Mouse (Mus musculus) urinary bladder, postnatal 10 days (tissue): ENCODE results near the gene Tra2b.
"Not testable (repeated sequence)": the region's sequence is repeated elsewhere in the genome, so short reads cannot be mapped to it uniquely, and the experiment has no call there.

Source experiments
- DNase-seq: peaks from one replicate; pipeline ENCODE4 v3.0.0; 2022; ENCODE audit warnings: low spot score

Tra2b gene

GRCm38 (mm10) chr16:22265849-22266376 lies at the start of gene Tra2b:
Gene Tra2b (minus strand): TSS chr16:22266005.
- DNase-seq = peak; percentile 93

GRCm38 (mm10) chr16:22310649-22311048 lies 44.8 kb upstream of the Tra2b start:
- DNase-seq = no peak

DNA sequence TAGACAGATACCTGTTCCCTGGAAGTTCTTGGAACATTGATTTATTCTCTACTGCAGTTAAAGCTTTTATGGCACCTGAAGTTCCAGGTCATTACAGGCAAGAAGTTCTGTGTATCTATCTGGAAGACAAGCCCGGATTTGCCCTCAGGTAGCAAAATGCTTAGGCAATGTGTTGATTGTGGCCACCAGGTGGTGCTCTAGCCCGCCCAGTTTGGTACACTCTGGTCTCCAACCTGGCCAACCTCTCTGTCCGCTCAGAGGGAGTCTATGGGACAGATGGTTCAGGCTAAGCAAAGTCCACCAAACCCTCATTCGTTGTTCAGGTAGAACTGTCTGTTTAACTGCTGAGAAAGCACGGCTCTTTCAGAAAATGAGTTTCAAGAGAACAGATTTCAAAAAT lies 36.8 kb upstream of the Tra2b start:
- peak; percentile 21 for DNase-seq

DNA sequence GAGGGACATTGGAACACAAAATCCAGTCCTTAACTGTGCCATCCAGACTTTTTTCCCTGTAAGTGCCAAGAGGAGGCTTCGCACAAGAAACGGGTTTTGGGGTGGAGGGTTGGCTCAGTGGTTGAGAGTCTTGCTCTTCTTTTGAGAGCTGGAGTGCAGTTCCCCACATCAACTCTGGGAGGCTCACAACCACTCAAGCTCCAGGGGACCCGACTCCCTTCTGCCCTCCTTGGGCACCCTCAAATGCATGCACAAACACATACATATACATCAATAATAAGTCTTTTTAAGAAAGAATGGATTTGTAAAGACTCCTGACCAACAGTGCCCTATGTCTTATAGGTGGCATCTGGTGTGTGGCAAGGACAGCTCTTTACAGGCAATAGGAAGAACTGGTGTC lies 35.6 kb upstream of the Tra2b start:
- DNase-seq = no peak

- DNase-seq = no peak
Measured at GRCm38 (mm10) chr16:22296901-22297300, 31.1 kb upstream of the Tra2b start.

DNA sequence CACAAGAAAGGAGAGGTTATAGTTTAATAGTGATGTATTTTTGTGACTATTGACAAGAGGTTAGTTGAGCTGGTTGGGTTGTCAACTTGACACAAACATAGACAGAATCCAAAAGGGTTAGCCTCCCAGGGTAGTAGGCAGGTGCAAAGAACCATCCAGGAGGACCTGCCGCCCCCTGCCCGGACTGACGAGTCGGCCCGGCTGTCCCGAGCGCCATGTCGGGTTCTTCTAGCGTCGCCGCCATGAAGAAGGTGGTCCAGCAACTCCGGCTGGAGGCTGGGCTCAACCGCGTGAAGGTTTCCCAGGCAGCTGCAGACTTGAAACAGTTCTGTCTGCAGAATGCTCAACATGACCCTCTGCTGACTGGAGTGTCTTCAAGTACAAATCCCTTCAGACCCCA lies 29.0 kb upstream of the Tra2b start:
- DNase-seq = not testable (repeated sequence)

- DNase-seq = no peak
Measured at GRCm38 (mm10) chr16:22293600-22293999, 27.8 kb upstream of the Tra2b start.

DNA sequence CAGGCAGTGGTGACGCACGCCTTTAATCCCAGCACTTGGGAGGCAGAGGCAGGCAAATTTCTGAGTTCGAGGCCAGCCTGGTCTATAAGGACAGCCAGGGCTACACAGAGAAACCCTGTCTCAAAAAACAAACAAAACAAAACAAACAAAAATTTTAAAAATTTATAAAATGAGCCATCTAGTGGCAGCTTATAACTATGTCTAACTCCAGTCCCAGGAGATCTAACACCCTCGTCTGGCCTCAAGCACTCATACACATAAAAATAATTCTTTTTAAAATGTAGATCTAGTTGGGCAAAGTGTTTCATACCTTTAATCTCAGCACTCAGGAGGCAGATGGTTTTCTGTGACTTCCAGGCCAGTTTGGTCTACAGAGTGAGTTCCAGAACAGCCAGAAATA lies 26.6 kb upstream of the Tra2b start:
- DNase-seq = no peak

- no peak for DNase-seq
Measured at GRCm38 (mm10) chr16:22289643-22290042, 23.8 kb upstream of the Tra2b start.

DNA sequence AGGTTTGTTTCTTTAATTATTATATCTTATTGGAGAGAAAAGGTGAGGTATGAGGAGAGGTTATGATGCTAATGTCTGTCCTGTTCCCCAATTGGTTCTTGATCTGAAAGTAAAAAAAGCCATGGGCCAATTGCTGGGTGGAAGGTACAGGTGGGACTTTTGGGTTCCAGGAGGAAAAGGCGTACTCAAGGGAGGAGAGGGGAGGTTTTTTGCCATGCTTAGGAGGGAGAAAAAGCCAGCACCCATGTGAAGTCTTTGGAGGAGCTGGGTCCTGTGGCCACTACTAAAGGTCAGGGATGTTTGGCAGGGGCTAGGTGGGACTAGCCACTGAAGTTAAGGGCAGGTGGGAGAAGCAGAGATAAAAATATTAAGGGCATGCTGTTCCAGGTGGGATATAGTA lies 21.2 kb upstream of the Tra2b start:
- DNase-seq = no peak

GRCm38 (mm10) chr16:22276536-22276935 lies 10.7 kb upstream of the Tra2b start:
- DNase-seq = no peak

DNA sequence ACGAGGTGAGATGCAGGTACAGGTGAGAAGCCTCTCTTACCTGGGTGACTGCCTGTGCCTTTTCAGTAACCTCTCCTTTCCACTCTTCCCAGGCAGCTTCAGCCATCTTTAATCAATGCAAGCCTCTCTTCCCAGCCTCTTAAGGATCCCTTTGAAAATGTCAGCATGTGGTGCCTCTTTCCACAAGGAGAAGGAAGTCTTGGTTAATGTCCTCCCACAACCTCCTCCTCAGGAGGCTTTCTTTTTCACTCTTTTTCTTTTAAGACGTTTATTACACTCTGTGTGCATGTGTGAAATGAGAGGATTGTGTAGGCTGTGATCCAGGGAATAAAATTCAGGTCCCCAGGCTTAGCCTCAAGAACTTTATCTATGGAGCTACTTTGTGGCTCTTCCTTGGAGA lies 9.3 kb upstream of the Tra2b start:
- DNase-seq = no peak

DNA sequence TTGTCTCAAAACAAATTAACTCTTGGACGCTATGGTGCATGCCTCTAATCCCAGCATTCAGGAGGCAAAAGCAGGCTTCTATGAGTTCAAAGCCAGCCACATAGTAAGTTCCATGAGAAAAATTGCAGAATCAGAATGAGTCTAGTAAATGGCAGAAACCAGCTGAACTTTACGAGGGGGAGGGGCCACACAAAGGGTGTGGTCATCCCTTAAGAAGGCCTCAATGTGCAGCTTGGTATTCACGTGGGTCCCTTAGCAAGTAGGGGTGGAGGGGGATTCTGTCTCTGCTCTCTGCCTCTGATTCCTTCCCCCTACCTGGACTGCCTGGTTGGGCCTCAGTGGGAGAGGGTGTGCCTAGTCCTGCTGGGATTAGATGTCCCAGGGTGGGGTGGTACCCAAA lies 4.7 kb upstream of the Tra2b start:
- DNase-seq = no peak

DNA sequence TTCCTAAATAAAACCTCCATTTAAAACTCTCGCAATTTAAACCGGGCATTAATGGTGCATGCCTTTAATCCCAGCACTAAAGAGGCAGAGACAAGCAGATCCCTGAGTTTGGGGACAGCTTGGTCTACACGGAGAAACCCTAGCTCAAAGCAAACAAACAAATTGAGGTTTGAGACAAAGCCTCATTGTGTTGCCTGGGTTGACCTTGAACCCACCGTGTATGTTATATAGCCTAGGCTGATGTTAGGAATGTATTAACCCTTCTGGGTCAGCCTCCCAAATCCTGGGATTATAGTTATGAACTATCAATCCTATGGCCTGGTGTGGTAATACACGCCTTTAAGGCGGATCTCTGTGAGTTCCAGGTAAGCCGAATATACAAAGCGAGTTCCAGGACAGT lies 579 bp upstream of the Tra2b start:
- DNase-seq = no peak

GRCm38 (mm10) chr16:22264962-22265848 lies 600 bp downstream of the Tra2b start:
- DNase-seq = peak; percentile 68

DNA sequence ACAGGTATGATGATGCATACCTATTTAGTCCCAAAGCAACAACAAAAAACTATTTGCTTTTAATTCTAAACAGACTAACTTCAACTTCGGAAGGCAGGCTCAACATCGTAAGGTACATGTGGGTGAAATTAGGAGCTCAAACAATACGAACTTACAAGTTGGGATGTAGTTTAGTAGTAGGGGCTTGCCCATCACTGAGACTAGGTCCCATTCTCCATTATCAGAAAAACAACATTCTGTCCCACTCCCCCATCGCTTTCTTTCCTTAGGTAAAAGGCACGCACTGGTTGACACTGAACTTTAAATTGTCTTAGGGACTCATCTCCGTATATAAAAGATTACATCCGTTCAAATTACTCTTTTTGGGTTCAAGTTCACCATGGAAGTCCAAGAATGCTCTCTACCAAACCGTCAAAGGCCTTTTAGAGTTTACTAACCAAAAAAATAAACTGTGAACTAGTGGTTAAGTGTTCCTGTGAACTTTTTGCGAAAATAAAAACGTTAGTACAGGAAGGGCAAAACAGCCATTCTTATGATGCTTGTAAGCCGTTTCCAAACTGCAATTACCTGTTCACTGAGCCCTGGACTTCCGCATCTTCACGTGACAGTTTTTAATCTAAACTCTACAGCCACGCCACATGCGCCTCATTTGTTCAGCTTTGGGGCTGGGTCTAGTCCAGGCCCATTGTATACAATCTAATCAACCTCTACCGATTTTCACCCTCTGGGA lies 1.4 kb downstream of the Tra2b start:
- no peak for DNase-seq

GRCm38 (mm10) chr16:22263124-22263523 lies 2.7 kb downstream of the Tra2b start:
- DNase-seq = no peak

DNA sequence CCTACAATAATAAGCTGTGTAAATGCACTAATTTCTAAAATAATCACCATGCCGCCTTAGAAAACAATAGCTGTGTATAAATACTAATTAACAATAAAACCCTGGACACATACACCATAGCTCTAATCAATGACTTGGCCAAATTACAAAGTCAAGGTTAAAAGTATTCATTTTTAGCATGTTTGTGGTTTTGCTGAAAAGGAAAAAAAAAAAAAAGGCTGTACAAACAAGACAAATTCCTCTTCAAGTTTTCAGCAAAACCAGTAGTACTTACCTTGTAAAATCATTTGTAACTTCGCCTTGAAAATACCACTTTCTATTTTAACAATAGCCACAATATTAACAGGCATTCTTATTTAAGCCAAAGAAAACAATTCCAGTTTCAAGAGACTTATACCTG lies 4.2 kb downstream of the Tra2b start:
- DNase-seq = no peak

GRCm38 (mm10) chr16:22260423-22261143 lies 5.2 kb downstream of the Tra2b start:
- DNase-seq = no peak

- not testable (repeated sequence) for DNase-seq
Measured at GRCm38 (mm10) chr16:22252255-22252654, 13.6 kb downstream of the Tra2b start.

GRCm38 (mm10) chr16:22250307-22250706 lies 15.5 kb downstream of the Tra2b start:
- no peak for DNase-seq

- DNase-seq = no peak
Measured at GRCm38 (mm10) chr16:22249754-22250153, 16.1 kb downstream of the Tra2b start.
